Mouse (Mus musculus) liver, adult 2 months (tissue): ENCODE measurements around the gene Grk5. TPM values are rescaled to one million over a fixed set of nuclear protein-coding genes. Genes with fewer than 3 reads are reported as not detected.

Experiments
- DNase-seq: peaks from one replicate; pipeline ENCODE4 v3.0.0-alpha.2; 2011; ENCODE audit warnings: low read depth, low spot score; ENCODE audit errors: extremely low read depth
- H3K27ac ChIP-seq: fragments of 200-500 bp; replicated peaks from 2 replicates; pipeline ENCODE4 v1.5.1; 2012; ENCODE audit warnings: low read depth, mild to moderate bottlenecking, control low read depth, inconsistent platforms, low read length; ENCODE audit not compliant: insufficient read depth
- H3K27me3 ChIP-seq: fragments of 200-500 bp; 2 replicates; pipeline ENCODE4 v1.6.1; 2012; ENCODE audit warnings: mild to moderate bottlenecking, moderate library complexity, low read length, inconsistent platforms; ENCODE audit not compliant: control insufficient read depth, insufficient read depth
- H3K36me3 ChIP-seq: fragments of 200-500 bp; 2 replicates; pipeline ENCODE4 v1.6.1; 2012; ENCODE audit warnings: low read length, inconsistent platforms; ENCODE audit not compliant: control insufficient read depth, insufficient read depth
- H3K4me1 ChIP-seq: fragments of 200-500 bp; 2 replicates; pipeline ENCODE4 v1.6.1; 2011; ENCODE audit warnings: low read length; ENCODE audit not compliant: control insufficient read depth, insufficient read depth
- H3K4me3 ChIP-seq: fragments of 200-500 bp; 2 replicates; pipeline ENCODE4 v1.5.1; 2011; ENCODE audit warnings: low read depth, mild to moderate bottlenecking, control low read depth, low read length, moderate library complexity; ENCODE audit not compliant: insufficient read depth
- H3K79me2 ChIP-seq: fragments of 200-500 bp; 2 replicates; pipeline ENCODE4 v1.6.1; 2012; ENCODE audit warnings: inconsistent platforms, mild to moderate bottlenecking, low read length, moderate library complexity; ENCODE audit not compliant: control insufficient read depth, insufficient read depth
- H3K9ac ChIP-seq: fragments of 200-500 bp; 2 replicates; pipeline ENCODE4 v1.6.1; 2012; ENCODE audit warnings: low read depth, mild to moderate bottlenecking, control low read depth, inconsistent platforms, low read length
- CTCF ChIP-seq: fragments of 200-500 bp; IDR thresholded peaks from 2 replicates; pipeline ENCODE4 v1.5.1; 2011; ENCODE audit warnings: low read depth, low read length, control low read depth
- POLR2A ChIP-seq: fragments of 200-500 bp; IDR thresholded peaks from 2 replicates; pipeline ENCODE4 v1.6.1; 2011; ENCODE audit warnings: low read length, control low read depth; ENCODE audit not compliant: insufficient read depth; ENCODE audit errors: extremely low read depth
- WGBS: fragments of 180-500 bp; shearing (Covaris S2); methylation state at CpG from one replicate; pipeline ENCODE4 v1.1.7; 2018; 5-methylcytosine and 5-hydroxymethylcytosine counted together
- polyA plus RNA-seq: library from polyadenylated mRNA; depleted of rRNA; stranded (reverse); fragments of >200 nt; gene quantifications from 2 replicates; pipeline ENCODE4 v1.2.3, GENCODE M21; 2012
- total RNA-seq: library from RNA; depleted of rRNA; stranded (reverse); fragments of >200 nt; gene quantifications from 2 replicates; pipeline ENCODE4 v1.2.3, GENCODE M21; 2014

Gene Grk5
- total and polyA plus RNA-seq, 2 experiments: 0.48 to 2.2 TPM

- 96% methylated on average over 3 of the region's 3 CpGs for WGBS
- Histone ChIP-seq H3K4me1 (peaks cover 3% of the 10 kb centered on the region; the same call in 1 of the 2 replicates), H3K9ac (no peak overlapping the region), H3K36me3 (no peaks in the 10 kb centered on the region; the same call in 1 of the 2 replicates), H3K79me2 (no peaks in the 10 kb centered on the region; the same call in 1 of the 2 replicates), H3K4me3 (no peak overlapping the region), H3K27ac (no peak overlapping the region), H3K27me3 (no peaks in the 10 kb centered on the region)
- no peak for DNase-seq
- TF ChIP-seq POLR2A: no peak
- TF ChIP-seq CTCF: no peak
These were observed 174.8 kb downstream of the Grk5 start for GRCm38 (mm10) chr19:61064386-61064785.

- Histone ChIP-seq H3K9ac (no peak overlapping the region), H3K4me1 (peaks cover 3% of the 10 kb centered on the region; the same call in 1 of the 2 replicates), H3K36me3 (peaks cover 1% of the 10 kb centered on the region), H3K4me3 (no peak overlapping the region), H3K27ac (no peak overlapping the region), H3K27me3 (no peaks in the 10 kb centered on the region), H3K79me2 (no peaks in the 10 kb centered on the region; the same call in 1 of the 2 replicates)
- WGBS: 86% methylated on average over 1 of the region's 1 CpGs
- no peak for DNase-seq
- TF ChIP-seq POLR2A (no peak), CTCF (no peak)
These were observed 175.5 kb downstream of the Grk5 start for GRCm38 (mm10) chr19:61065011-61065410.

- Histone ChIP-seq H3K27me3 (no peaks in the 10 kb centered on the region), H3K36me3 (peaks cover 8% of the 10 kb centered on the region), H3K4me1 (0 out of 2 replicates have a peak, but pooled peaks cover 2% of the 10 kb centered on the region), H3K9ac (no peak overlapping the region), H3K27ac (no peak overlapping the region), H3K79me2 (no peaks in the 10 kb centered on the region), H3K4me3 (no peak overlapping the region)
- TF ChIP-seq POLR2A: no peak
- no peak for TF ChIP-seq CTCF
- WGBS: 81% methylated on average over 3 of the region's 3 CpGs
- DNase-seq: no peak
These were observed 189.1 kb downstream of the Grk5 start for GRCm38 (mm10) chr19:61078622-61079021.

- H3K79me2 ChIP-seq: no peaks in the 10 kb centered on the region
- WGBS: 68% methylated on average over 5 of the region's 5 CpGs
- H3K36me3 ChIP-seq: peaks cover 6% of the 10 kb centered on the region
- TF ChIP-seq CTCF (no peak), POLR2A (no peak)
- no peak overlapping the region for H3K9ac ChIP-seq
- H3K4me3 ChIP-seq: no peak overlapping the region
- no peak overlapping the region for H3K27ac ChIP-seq
- 0 out of 2 replicates have a peak, but pooled peaks cover 2% of the 10 kb centered on the region for H3K4me1 ChIP-seq
- H3K27me3 ChIP-seq: no peaks in the 10 kb centered on the region
- DNase-seq: peak; percentile 54
These were observed 190.8 kb downstream of the Grk5 start for GRCm38 (mm10) chr19:61080251-61080749.

- 0 out of 2 replicates have a peak, but pooled peaks cover 2% of the 10 kb centered on the region for H3K4me1 ChIP-seq
- no peak for DNase-seq
- no peaks in the 10 kb centered on the region for H3K79me2 ChIP-seq
- TF ChIP-seq CTCF: no peak
- no peak for TF ChIP-seq POLR2A
- H3K36me3 ChIP-seq: peaks cover 14% of the 10 kb centered on the region
- H3K9ac ChIP-seq: no peak overlapping the region
- no peaks in the 10 kb centered on the region for H3K27me3 ChIP-seq
- H3K4me3 ChIP-seq: no peak overlapping the region
- no peak overlapping the region for H3K27ac ChIP-seq
- 95% methylated on average over 8 of the region's 8 CpGs for WGBS
These were observed 193.5 kb downstream of the Grk5 start for GRCm38 (mm10) chr19:61083006-61083405.
